ENCODE assay signal across 9 mouse cellular contexts in the genomic region with DNA sequence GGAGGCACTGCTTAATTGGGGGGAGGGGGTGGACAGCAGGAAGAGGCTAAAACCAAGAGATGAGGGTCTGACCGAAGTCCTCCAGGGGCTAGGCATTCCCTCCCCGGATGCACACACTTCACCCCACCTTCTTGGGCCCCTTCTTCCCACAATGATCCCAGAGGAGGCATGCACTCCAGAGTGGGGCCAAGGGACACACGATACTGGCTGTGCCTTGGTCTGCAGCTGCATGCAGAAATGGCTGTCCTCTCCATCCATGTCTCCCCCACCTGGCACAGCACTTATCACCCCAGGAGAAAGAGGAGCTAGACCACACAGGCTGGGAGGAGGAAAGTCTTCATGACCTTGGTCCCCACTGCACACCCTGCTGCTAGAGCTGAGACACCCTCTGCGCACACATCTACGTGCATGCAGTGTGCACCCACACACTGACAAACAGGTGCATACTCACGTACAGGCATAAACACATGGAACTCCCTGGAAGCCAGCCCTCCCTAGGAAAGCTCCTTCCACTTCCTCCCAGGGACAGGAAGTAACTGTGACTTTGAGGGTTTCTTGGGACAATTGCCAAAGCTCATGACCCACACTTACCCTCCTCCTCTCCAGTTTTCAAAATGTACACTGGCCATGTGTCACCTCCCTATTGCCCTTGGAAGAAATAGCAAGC. TPM values are rescaled to one million over a fixed set of nuclear protein-coding genes. Genes with fewer than 3 reads are reported as not detected.
DNase-seq lines count a peak whose midpoint lies in the region; ATAC-seq lines count a peak whose summit lies in the region.
"Had no signal": no experiment of that assay in that cellular context is flagged by ENCODE, and none has a peak within 500 bp of the region (broad histone marks: within the 10 kb centered on the region; RNA-seq: fewer than 3 reads in every experiment).

No protein-coding gene starts in this region.

- no peaks in the 10 kb centered on the region for H3K27me3 ChIP-seq in forebrain, embryonic 15.5 days
- H3K27me3 ChIP-seq in forebrain, embryonic 13.5 days = no peaks in the 10 kb centered on the region
- no peaks in the 10 kb centered on the region for H3K27me3 ChIP-seq in neural tube, embryonic 13.5 days
- H3K27me3 ChIP-seq in neural tube, embryonic 15.5 days (replicated peaks) = no peaks in the 10 kb centered on the region
- H3K27me3 ChIP-seq in limb, embryonic 10.5 days (ENCODE audit: low read depth, poor library complexity, severe bottlenecking) = no peaks in the 10 kb centered on the region
- no peaks in the 10 kb centered on the region for H3K27me3 ChIP-seq in stomach, embryonic 15.5 days (replicated peaks)
- H3K27me3 ChIP-seq: CH12.LX had no signal

- WGBS in forebrain, embryonic 15.5 days = 85% methylated on average over 6 of the region's 6 CpGs
- 87% methylated on average over 6 of the region's 6 CpGs for WGBS in forebrain, embryonic 13.5 days
- 91% methylated on average over 6 of the region's 6 CpGs for WGBS in neural tube, embryonic 13.5 days
- WGBS in neural tube, embryonic 15.5 days = 87% methylated on average over 6 of the region's 6 CpGs
- WGBS in limb, embryonic 10.5 days = 85% methylated on average over 6 of the region's 6 CpGs
- WGBS in stomach, embryonic 15.5 days = 67% methylated on average over 6 of the region's 6 CpGs

- H3K4me3 ChIP-seq in forebrain, embryonic 15.5 days = no peak overlapping the region
- no peak overlapping the region for H3K4me3 ChIP-seq in forebrain, embryonic 13.5 days
- no peak overlapping the region for H3K4me3 ChIP-seq in neural tube, embryonic 13.5 days
- H3K4me3 ChIP-seq in neural tube, embryonic 15.5 days (replicated peaks) = no peak overlapping the region
- no peak overlapping the region for H3K4me3 ChIP-seq in limb, embryonic 10.5 days
- H3K4me3 ChIP-seq in stomach, embryonic 15.5 days (replicated peaks) = no peak overlapping the region

- DNase-seq in limb, embryonic 10.5 days (ENCODE audit: low spot score) = no peak
- DNase-seq in layer of hippocampus, adult 18-20 months (ENCODE audit: low spot score in 2 of 2) = no peak
- no peak for DNase-seq in urinary bladder, postnatal 4 days (ENCODE audit: low spot score in 2 of 2)

- ATAC-seq in forebrain, embryonic 15.5 days (replicated peaks) = no peak
- ATAC-seq in forebrain, embryonic 13.5 days = no peak
- no peak for ATAC-seq in neural tube, embryonic 13.5 days (ENCODE audit: low read depth)
- no peak for ATAC-seq in neural tube, embryonic 15.5 days (ENCODE audit: low FRiP score)
- no peak for ATAC-seq in stomach, embryonic 15.5 days (ENCODE audit: insufficient read depth, low FRiP score, low read depth)

- H3K9ac ChIP-seq in forebrain, embryonic 15.5 days (replicated peaks) = no peak overlapping the region
- no peak overlapping the region for H3K9ac ChIP-seq in forebrain, embryonic 13.5 days
- H3K9ac ChIP-seq in neural tube, embryonic 13.5 days = no peak overlapping the region
- H3K9ac ChIP-seq in neural tube, embryonic 15.5 days (replicated peaks) = no peak overlapping the region
- no peak overlapping the region for H3K9ac ChIP-seq in stomach, embryonic 15.5 days

- H3K4me1 ChIP-seq in forebrain, embryonic 15.5 days = peaks cover 8% of the 10 kb centered on the region; the same call in 1 of the 2 replicates
- 0 out of 2 replicates have a peak, but pooled peaks cover 2% of the 10 kb centered on the region for H3K4me1 ChIP-seq in forebrain, embryonic 13.5 days
- peaks cover 12% of the 10 kb centered on the region for H3K4me1 ChIP-seq in neural tube, embryonic 13.5 days (replicated peaks)
- H3K4me1 ChIP-seq in neural tube, embryonic 15.5 days = peaks cover 12% of the 10 kb centered on the region; the same call in 1 of the 2 replicates
- peaks cover 27% of the 10 kb centered on the region for H3K4me1 ChIP-seq in limb, embryonic 10.5 days
- peaks cover 40% of the 10 kb centered on the region for H3K4me1 ChIP-seq in stomach, embryonic 15.5 days

- H3K27ac ChIP-seq in forebrain, embryonic 15.5 days (replicated peaks) = 0 out of 2 replicates have a peak overlapping the region, but pooled peaks have one; percentile 11
- H3K27ac ChIP-seq in forebrain, embryonic 13.5 days = no peak overlapping the region
- peak overlapping the region; percentile 74 for H3K27ac ChIP-seq in neural tube, embryonic 13.5 days (replicated peaks)
- no peak overlapping the region; the same call in 1 of the 2 replicates for H3K27ac ChIP-seq in neural tube, embryonic 15.5 days (replicated peaks)
- H3K27ac ChIP-seq in limb, embryonic 10.5 days = peak overlapping the region; percentile 7; the same call in 1 of the 2 replicates
- H3K27ac ChIP-seq in stomach, embryonic 15.5 days = peak overlapping the region; percentile 49

- no peaks in the 10 kb centered on the region for H3K9me3 ChIP-seq in forebrain, embryonic 15.5 days
- H3K9me3 ChIP-seq in forebrain, embryonic 13.5 days (replicated peaks) = no peaks in the 10 kb centered on the region
- no peaks in the 10 kb centered on the region for H3K9me3 ChIP-seq in neural tube, embryonic 13.5 days
- H3K9me3 ChIP-seq in neural tube, embryonic 15.5 days (replicated peaks) = no peaks in the 10 kb centered on the region
- H3K9me3 ChIP-seq in limb, embryonic 10.5 days (replicated peaks) = no peaks in the 10 kb centered on the region
- no peaks in the 10 kb centered on the region for H3K9me3 ChIP-seq in stomach, embryonic 15.5 days

- no peak overlapping the region for H3K4me2 ChIP-seq in forebrain, embryonic 15.5 days (replicated peaks)
- H3K4me2 ChIP-seq in forebrain, embryonic 13.5 days = no peak overlapping the region
- H3K4me2 ChIP-seq in neural tube, embryonic 13.5 days = no peak overlapping the region
- H3K4me2 ChIP-seq in neural tube, embryonic 15.5 days = no peak overlapping the region
- H3K4me2 ChIP-seq in stomach, embryonic 15.5 days = no peak overlapping the region

- H3K36me3 ChIP-seq in forebrain, embryonic 15.5 days = no peaks in the 10 kb centered on the region
- H3K36me3 ChIP-seq in forebrain, embryonic 13.5 days (ENCODE audit: poor library complexity, severe bottlenecking) = no peaks in the 10 kb centered on the region
- H3K36me3 ChIP-seq in neural tube, embryonic 13.5 days = no peaks in the 10 kb centered on the region
- no peaks in the 10 kb centered on the region for H3K36me3 ChIP-seq in neural tube, embryonic 15.5 days
- no peaks in the 10 kb centered on the region for H3K36me3 ChIP-seq in limb, embryonic 10.5 days
- no peaks in the 10 kb centered on the region for H3K36me3 ChIP-seq in stomach, embryonic 15.5 days

RNA-seq across cellular contexts. Expression of gene Osgin1, which starts 7.7 kb away (rescaled TPM):
- polyA plus RNA-seq in forebrain, embryonic 15.5 days (2015; fragmentation: Nextera tagmentation; extraction: Ambion mirVana) = 0.19 and 0.22 TPM in 2 replicates
- polyA plus RNA-seq in forebrain, embryonic 13.5 days (2015; fragmentation: Nextera tagmentation; extraction: Ambion mirVana) = 0.14 and 0.37 TPM in 2 replicates
- 0.40 TPM in 1 of 2 replicates, not detected in the other for polyA plus RNA-seq in neural tube, embryonic 13.5 days (2015; fragmentation: Nextera tagmentation; extraction: Ambion mirVana)
- polyA plus RNA-seq in neural tube, embryonic 15.5 days (2015; fragmentation: Nextera tagmentation; extraction: Ambion mirVana) = 0.35 and 0.82 TPM in 2 replicates
- 0.26 and 0.34 TPM in 2 replicates for polyA plus RNA-seq in limb, embryonic 10.5 days (2016; fragmentation: Nextera tagmentation; extraction: Ambion mirVana)
- 7.5 and 8.0 TPM in 2 replicates for polyA plus RNA-seq in stomach, embryonic 15.5 days (2015; fragmentation: Nextera tagmentation; extraction: Ambion mirVana)
- total RNA-seq in layer of hippocampus, adult 18-20 months (2021) = under 1 TPM; 0.58 to 0.67 TPM

RNA-seq across cellular contexts. Expression of gene Necab2, which starts 20.3 kb away (rescaled TPM):
- 15.7 and 17.9 TPM in 2 replicates for polyA plus RNA-seq in forebrain, embryonic 15.5 days (2015; fragmentation: Nextera tagmentation; extraction: Ambion mirVana)
- polyA plus RNA-seq in forebrain, embryonic 13.5 days (2015; fragmentation: Nextera tagmentation; extraction: Ambion mirVana) = 13.3 and 15.3 TPM in 2 replicates
- polyA plus RNA-seq in neural tube, embryonic 13.5 days (2015; fragmentation: Nextera tagmentation; extraction: Ambion mirVana) = 39.6 and 41.7 TPM in 2 replicates
- 35.3 and 45.3 TPM in 2 replicates for polyA plus RNA-seq in neural tube, embryonic 15.5 days (2015; fragmentation: Nextera tagmentation; extraction: Ambion mirVana)
- 4.2 and 5.6 TPM in 2 replicates for polyA plus RNA-seq in limb, embryonic 10.5 days (2016; fragmentation: Nextera tagmentation; extraction: Ambion mirVana)
- polyA plus RNA-seq in stomach, embryonic 15.5 days (2015; fragmentation: Nextera tagmentation; extraction: Ambion mirVana) = 1.3 and 1.9 TPM in 2 replicates
- total RNA-seq in layer of hippocampus, adult 18-20 months (2021) = 100 to 1,000 TPM; 124 to 125 TPM
- total RNA-seq: CH12.LX had no signal

RNA-seq across cellular contexts. Expression of gene Mlycd, which starts 31.5 kb away (rescaled TPM):
- polyA plus RNA-seq in forebrain, embryonic 15.5 days (2015; fragmentation: Nextera tagmentation; extraction: Ambion mirVana) = 14.7 and 15.2 TPM in 2 replicates
- polyA plus RNA-seq in forebrain, embryonic 13.5 days (2015; fragmentation: Nextera tagmentation; extraction: Ambion mirVana) = 11.0 and 11.1 TPM in 2 replicates
- 11.0 and 15.6 TPM in 2 replicates for polyA plus RNA-seq in neural tube, embryonic 13.5 days (2015; fragmentation: Nextera tagmentation; extraction: Ambion mirVana)
- polyA plus RNA-seq in neural tube, embryonic 15.5 days (2015; fragmentation: Nextera tagmentation; extraction: Ambion mirVana) = 15.8 and 16.0 TPM in 2 replicates
- polyA plus RNA-seq in limb, embryonic 10.5 days (2016; fragmentation: Nextera tagmentation; extraction: Ambion mirVana) = 6.3 and 6.7 TPM in 2 replicates
- 18.0 and 21.4 TPM in 2 replicates for polyA plus RNA-seq in stomach, embryonic 15.5 days (2015; fragmentation: Nextera tagmentation; extraction: Ambion mirVana)
- total RNA-seq in layer of hippocampus, adult 18-20 months (2021) = 10 to 100 TPM; 28.2 to 28.7 TPM

Comparison
In these comparisons a context has a peak if more than half of its experiments do, and no peak if none do; other contexts are left out.
1. H3K27ac ChIP-seq: peak in forebrain, embryonic 15.5 days (single experiment), neural tube, embryonic 13.5 days (single experiment), limb, embryonic 10.5 days (single experiment) and stomach, embryonic 15.5 days (single experiment); none in forebrain, embryonic 13.5 days (single experiment) and neural tube, embryonic 15.5 days (single experiment).